Mouse (Mus musculus) CD4-positive, CD25-positive, alpha-beta regulatory T cell, adult 4 months (primary cell): ENCODE results near the gene Oxnad1. TPM values are rescaled to one million over a fixed set of nuclear protein-coding genes. Genes with fewer than 3 reads are reported as not detected.
"Not testable (repeated sequence)": the region's sequence is repeated elsewhere in the genome, so short reads cannot be mapped to it uniquely, and the experiment has no call there.

ENCODE experiments used
- ATAC-seq: one replicate; pipeline ENCODE4 v1.8.0; 2017
- polyA plus RNA-seq, 2 experiments: library from polyadenylated mRNA; unstranded; fragments of 100-300 nt; shearing (Covaris generic); gene quantifications; one replicate each; pipeline ENCODE4 v1.2.1; 2017

Gene Oxnad1
- 10 to 100 TPM; 14.8 to 25.3 TPM for polyA plus RNA-seq

DNA sequence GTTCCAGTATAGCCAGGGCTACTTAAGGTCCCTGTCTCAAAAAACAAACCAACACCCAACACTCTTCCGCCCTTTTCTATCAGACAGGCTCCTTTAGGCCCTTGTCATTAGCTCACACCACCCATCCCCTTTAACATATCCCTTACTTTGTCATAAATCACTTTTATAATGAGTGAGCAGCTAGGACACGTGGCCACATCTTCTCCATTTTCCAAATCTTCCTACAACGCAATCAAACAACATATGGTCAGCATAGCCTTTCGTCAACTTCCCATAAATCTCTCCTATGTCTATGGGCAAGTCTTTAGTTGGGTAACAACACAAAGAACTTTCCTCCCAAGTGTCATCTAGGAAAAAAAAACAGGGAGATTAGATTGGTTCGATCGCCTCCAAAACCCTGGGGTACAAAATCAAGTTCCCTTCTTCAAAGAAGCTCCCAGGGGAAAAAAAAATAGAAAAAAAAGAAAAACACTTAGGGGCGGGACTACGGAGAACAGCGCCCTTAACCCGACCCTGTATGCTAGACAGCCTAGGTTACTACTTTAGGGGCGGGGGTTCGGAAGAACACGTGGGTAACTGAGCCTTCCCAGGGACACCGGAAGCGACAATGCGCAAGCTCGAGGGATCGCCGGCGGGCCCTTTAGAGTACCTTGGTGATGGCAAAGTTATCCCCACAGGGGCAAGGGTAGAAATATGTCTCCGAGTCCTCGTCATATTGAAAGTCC, at the start of gene Oxnad1:
Oxnad1 (plus strand) TSS at position 614 of the 725 bp plus-strand sequence.
- ATAC-seq: peak; percentile 86

- no peak for ATAC-seq
Measured at GRCm38 (mm10) chr14:32036482-32036881, 48.7 kb upstream of the Oxnad1 start.

GRCm38 (mm10) chr14:32037661-32038252, 47.4 kb upstream of the Oxnad1 start:
- no peak for ATAC-seq

- ATAC-seq: no peak
Measured at GRCm38 (mm10) chr14:32042108-32042507, 43.1 kb upstream of the Oxnad1 start.

DNA sequence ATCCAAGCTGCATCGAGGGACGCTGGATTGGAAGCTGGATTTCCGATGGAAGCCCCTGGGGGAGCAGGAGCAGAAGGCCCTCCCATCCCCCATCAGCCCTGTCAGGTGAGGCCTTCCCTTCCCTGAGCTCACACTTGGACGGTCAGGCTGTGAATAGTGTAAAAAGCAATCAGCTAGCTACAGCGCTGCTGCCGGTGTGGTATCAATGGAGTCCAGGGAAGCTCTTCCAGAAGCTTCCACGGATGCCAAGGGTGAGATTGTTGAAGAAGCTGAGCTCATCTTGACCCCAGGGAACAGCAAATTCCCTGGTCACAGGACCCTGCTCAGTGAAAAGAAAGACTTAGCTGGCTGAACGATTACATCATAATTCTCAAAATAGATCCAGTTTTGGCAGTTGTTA, 38.8 kb upstream of the Oxnad1 start:
- no peak for ATAC-seq

DNA sequence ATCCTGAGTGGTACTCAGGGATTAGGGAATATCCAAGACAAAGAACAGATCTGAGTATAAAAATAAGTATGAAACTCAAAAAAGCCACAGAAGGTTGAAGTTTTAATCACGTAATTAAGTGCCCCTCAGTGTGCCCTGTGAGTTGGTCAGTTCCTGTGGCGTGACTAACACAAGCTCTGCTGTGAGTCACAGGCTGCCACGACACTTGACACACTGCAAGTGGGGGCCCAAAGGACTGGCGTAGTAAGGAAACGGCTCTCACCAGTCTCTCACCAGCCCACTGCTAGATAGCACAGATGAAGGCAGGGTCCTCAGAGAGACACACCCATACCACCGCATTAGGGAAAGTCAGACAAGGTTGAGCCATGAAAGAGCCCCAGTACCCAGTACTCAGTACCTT, 35.0 kb upstream of the Oxnad1 start:
- no peak for ATAC-seq

DNA sequence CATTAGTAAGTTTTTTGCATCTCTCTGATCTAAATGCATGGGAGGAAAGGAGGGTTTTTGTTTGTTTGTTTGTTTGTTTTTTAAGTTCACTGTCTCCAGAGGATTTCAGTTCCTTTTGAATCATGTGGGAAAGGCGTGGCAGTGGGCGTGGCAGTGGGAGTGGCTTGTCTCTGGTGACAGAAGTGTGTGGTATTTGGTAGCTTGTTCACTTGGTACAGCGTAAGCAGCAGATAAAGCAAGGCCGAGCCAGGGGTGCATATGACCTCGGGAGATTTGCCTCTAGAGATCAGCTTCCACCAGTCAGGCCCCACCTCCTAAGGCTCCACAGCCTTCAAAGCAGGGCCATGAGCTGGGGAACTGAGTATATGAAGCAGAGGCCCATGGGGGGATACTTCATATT, 31.3 kb upstream of the Oxnad1 start:
- ATAC-seq: no peak

DNA sequence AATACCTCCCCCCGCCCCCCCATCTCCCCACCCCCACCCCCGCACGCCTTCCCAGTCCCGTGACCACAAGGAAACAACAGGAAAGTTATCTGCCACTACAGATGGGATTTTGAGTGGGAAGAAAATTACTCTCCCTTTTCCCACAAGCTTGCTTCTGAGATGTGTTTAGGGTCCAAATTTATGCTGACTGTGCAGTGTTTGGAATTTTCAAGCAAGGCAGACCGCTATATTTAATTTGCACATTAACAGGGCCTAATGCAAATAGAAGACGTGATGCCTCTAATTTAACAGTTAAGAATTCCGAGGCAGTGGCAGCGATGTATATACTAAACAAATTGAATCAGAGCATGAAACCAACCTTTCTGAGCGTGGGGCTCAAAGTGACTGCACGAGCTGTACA, 30.4 kb upstream of the Oxnad1 start:
- ATAC-seq: no peak

DNA sequence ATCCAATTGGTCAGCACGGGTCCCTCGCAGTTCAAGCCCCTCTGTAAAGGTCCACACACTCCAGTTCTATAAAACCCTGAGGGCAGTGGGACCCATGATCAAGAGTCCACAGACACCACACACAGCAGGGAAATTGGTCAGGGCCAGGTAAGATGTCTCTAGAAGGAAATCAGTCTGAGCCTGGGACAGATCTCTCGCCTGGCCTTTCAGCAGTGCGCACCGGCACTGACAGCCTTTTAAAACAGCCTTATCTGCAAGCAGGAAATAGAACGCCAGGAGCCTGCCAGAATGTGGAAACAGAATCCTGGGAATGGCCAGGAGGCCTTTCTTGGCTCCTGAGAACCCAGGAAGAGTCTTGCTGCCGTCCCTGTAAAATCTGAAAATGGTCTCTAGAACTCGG, 29.4 kb upstream of the Oxnad1 start:
- ATAC-seq: no peak

- ATAC-seq: no peak
Measured at GRCm38 (mm10) chr14:32056675-32057074, 28.5 kb upstream of the Oxnad1 start.

GRCm38 (mm10) chr14:32057664-32058063, 27.5 kb upstream of the Oxnad1 start:
- ATAC-seq: no peak

DNA sequence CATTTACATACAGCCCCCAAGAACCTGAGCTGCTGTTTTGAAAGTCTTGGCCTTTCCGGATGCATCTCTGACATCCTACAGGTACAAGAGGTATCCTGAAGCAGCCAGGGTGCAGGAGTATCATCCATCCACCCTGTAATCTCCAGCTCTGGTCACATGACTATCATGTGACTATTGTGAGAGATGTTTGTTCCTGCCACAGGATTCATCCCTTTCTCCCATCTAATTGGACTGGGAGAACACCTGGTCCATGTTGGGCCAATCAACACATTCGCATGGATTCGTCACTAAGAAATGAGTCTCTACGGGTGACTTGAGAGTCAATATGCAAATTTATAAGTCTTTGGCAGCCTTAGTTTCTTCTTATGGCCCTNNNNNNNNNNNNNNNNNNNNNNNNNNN, 23.8 kb upstream of the Oxnad1 start:
- no peak for ATAC-seq

- ATAC-seq: no peak
Measured at GRCm38 (mm10) chr14:32072807-32073206, 12.4 kb upstream of the Oxnad1 start.

DNA sequence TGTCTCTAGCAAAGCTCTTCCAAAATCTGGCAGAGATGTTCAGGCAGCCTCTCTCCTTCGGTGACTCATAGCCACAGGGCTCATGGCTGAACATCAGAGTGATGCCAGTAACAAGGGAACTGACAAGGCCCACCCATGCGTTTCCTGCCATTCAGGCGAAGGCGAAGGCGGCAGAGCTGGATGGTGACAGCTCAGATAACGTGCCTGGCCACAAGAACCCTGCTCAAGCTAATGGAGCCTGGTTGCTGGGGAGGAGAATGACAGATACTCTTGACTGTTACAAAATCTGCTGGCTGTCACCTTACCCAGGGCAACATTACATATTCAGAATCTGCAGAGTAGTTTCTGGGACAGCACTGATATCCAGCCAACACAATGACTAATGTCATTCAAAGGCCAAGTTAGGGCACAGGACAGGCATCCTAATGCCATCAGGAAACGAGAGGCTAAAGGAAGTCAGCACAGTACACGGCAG, 11.9 kb upstream of the Oxnad1 start:
- ATAC-seq: no peak

DNA sequence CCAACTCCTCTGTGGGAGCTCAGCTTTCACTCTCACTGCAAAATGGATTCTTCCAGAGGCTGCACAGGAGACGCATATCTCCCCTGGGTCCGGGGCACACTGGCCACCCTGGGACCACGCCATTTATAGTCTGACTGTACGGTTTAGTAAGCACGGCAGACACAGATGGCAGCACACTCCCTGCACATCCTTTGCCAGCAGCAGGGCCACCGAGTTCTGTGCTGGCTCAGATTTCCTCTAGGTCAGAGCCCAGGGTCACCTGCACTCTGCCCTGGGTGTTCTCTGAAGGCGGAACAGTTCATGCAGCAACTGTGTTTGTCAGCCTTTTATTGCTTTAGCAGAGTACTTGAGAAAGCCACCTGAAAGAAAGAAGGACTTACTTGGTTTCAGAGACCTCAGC, 11.3 kb upstream of the Oxnad1 start:
- no peak for ATAC-seq

GRCm38 (mm10) chr14:32076896-32077575, 8.1 kb upstream of the Oxnad1 start:
- ATAC-seq: peak; percentile 62

DNA sequence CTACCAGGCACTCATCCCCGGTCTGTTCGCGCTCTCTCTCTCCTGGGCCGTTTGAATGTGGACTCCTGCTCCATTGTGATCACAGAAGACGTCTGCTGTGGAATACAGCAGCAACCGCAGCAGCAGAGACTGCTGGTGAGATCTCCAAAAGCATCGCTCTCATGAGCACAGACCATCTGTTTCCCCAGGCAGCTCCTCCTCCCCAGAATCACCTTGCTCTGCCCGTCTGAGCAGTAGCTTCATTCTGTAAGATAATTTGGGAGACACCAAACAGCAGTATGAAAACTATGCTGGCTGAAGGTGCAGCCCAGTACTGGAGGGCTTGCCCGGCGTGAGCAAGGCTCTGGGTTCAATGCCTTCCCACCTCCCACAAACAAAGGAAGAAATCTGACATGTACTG, 4.1 kb upstream of the Oxnad1 start:
- ATAC-seq: no peak

GRCm38 (mm10) chr14:32082891-32083290, 2.3 kb upstream of the Oxnad1 start:
- ATAC-seq: no peak

- no peak for ATAC-seq
Measured at GRCm38 (mm10) chr14:32083466-32083865, 1.7 kb upstream of the Oxnad1 start.

GRCm38 (mm10) chr14:32085486-32086201, 470 bp downstream of the Oxnad1 start, which contains the start of gene Dph3:
Gene Dph3 (minus strand): TSS chr14:32085729.
- ATAC-seq: peak; percentile 88

- ATAC-seq: no peak
Measured at GRCm38 (mm10) chr14:32086226-32086625, 1.1 kb downstream of the Oxnad1 start.

DNA sequence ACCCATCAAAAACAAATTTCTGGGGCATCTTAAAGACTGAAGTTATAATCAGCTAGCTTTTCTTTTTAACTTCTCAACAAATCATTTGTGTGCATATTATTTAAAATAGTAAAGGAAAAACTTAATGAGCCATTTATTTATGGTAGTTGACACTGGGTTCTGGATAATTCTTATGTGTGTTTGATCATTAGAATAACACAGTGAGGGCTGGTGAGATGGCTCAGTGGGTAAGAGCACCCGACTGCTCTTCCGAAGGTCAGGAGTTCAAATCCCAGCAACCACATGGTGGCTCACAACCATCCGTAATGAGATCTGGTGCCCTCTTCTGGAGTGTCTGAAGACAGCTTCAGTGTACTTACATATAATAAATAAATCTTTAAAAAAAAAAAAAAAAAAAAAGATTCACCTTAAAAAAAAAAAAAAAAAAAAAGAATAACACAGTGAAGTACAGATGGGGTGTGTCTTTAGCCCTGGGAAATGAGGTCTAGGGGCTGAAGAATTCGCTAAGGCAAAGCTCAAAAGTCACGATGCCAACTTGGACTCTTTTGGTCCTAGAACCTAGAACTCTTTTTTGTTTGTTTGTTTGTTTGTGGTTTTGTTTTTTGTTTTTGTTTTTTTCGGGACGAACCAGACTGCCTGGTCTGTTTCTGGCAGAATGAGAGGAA, 2.5 kb downstream of the Oxnad1 start:
- ATAC-seq: not testable (repeated sequence)
